In the genomic region with DNA sequence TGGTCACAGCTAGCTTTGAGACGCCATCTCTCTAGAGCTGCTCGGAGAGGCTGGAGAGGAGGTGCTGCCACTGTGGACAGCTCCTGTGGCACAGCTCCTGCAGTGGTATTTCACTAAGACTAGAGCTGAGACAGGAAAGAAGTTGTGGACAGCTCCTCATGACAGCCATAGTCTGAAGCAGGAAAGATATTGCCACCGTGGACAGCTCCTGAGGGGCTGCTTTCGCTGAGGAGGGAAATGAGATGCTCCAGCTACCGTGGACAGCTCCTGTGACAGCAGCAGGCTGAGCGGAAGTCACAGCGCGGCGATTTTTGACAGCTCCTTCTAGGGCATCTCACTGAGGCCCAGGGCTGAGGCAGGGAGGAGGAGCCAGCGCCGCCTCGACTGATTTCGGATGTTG, we compare ENCODE assay signal across 8 mouse cellular contexts. TPM values are rescaled to one million over a fixed set of nuclear protein-coding genes. Genes with fewer than 3 reads are reported as not detected.
A peak's percentile ranks its signal among the peaks of the same experiment; 100 is the strongest.
DNase-seq lines count a peak whose midpoint lies in the region; ATAC-seq and TF ChIP-seq lines count a peak whose summit lies in the region.

No protein-coding gene starts in this region.

- no peak overlapping the region for H3K9ac ChIP-seq in hindbrain, postnatal 0 days (replicated peaks; ENCODE audit: low read length)
- H3K9ac ChIP-seq in liver, adult 2 months (ENCODE audit: low read depth, low read length), result no peak overlapping the region
- no peak overlapping the region for H3K9ac ChIP-seq in stomach, embryonic 15.5 days

- peak overlapping the region; percentile 34 for H3K4me2 ChIP-seq in hindbrain, postnatal 0 days (ENCODE audit: low read depth, low read length)
- H3K4me2 ChIP-seq in stomach, embryonic 15.5 days, result peak overlapping the region; percentile 28

- no peaks in the 10 kb centered on the region for H3K9me3 ChIP-seq in hindbrain, postnatal 0 days (ENCODE audit: low read length)
- no peaks in the 10 kb centered on the region for H3K9me3 ChIP-seq in stomach, embryonic 15.5 days

- 6% methylated on average over 13 of the region's 13 CpGs for WGBS in hindbrain, postnatal 0 days
- 6% methylated on average over 13 of the region's 13 CpGs for WGBS in liver, adult 2 months
- WGBS in stomach, embryonic 15.5 days, result 4% methylated on average over 13 of the region's 13 CpGs

- H3K36me3 ChIP-seq in hindbrain, postnatal 0 days (ENCODE audit: insufficient read depth, low read length), result no peaks in the 10 kb centered on the region
- no peaks in the 10 kb centered on the region for H3K36me3 ChIP-seq in liver, adult 2 months (ENCODE audit: control insufficient read depth, insufficient read depth, low read length)
- H3K36me3 ChIP-seq in stomach, embryonic 15.5 days, result no peaks in the 10 kb centered on the region

- H3K27ac ChIP-seq in hindbrain, postnatal 0 days, result no peak overlapping the region
- no peak overlapping the region for H3K27ac ChIP-seq in liver, adult 2 months (replicated peaks; ENCODE audit: insufficient read depth, low read depth, low read length)
- no peak overlapping the region for H3K27ac ChIP-seq in stomach, embryonic 15.5 days

- H3K4me1 ChIP-seq in hindbrain, postnatal 0 days (ENCODE audit: insufficient read depth, low read length), result no peaks in the 10 kb centered on the region
- no peaks in the 10 kb centered on the region for H3K4me1 ChIP-seq in liver, adult 2 months (ENCODE audit: control insufficient read depth, insufficient read depth, low read length)
- no peaks in the 10 kb centered on the region for H3K4me1 ChIP-seq in stomach, embryonic 15.5 days

- no peak for TF ChIP-seq CTCF in brain, embryonic 14.5 days (IDR thresholded peaks at IDR 0.05; ENCODE audit: borderline replicate concordance, extremely low read depth, insufficient read depth, insufficient read length)
- no peak for TF ChIP-seq CTCF in hindbrain, postnatal 0 days (IDR thresholded peaks at IDR 0.05; ENCODE audit: low read depth)
- no peak for TF ChIP-seq CTCF in liver, adult 2 months (IDR thresholded peaks at IDR 0.05; ENCODE audit: low read depth, low read length)

- H3K4me3 ChIP-seq in hindbrain, postnatal 0 days (ENCODE audit: low read length), result peak overlapping the region; percentile 6
- H3K4me3 ChIP-seq in liver, adult 2 months (ENCODE audit: insufficient read depth, low read depth, low read length), result no peak overlapping the region
- no peak overlapping the region for H3K4me3 ChIP-seq in stomach, embryonic 15.5 days (replicated peaks)

- peak; percentile 33 to 43 for DNase-seq in cerebellum, postnatal 14 days
- DNase-seq in cerebellum, adult 9-10 months, result no peak
- DNase-seq in brain, embryonic 14.5 days (ENCODE audit: low read depth), result peak; percentile 80
- DNase-seq in gastrocnemius, postnatal 25 days, result peak; percentile 72
- DNase-seq in hindbrain, postnatal 0 days (ENCODE audit: low spot score), result peak; percentile 81
- peak; percentile 50 for DNase-seq in liver, adult 2 months (ENCODE audit: extremely low read depth, low read depth, low spot score)
- peak; percentile 41 to 47 for DNase-seq in monocyte, adult 2 months (ENCODE audit: low read depth in 1 of 2, low spot score in 2 of 2)

- peak; percentile 91 for ATAC-seq in hindbrain, postnatal 0 days
- peak; percentile 89 for ATAC-seq in stomach, embryonic 15.5 days (ENCODE audit: insufficient read depth, low FRiP score, low read depth)

- no peaks in the 10 kb centered on the region for H3K27me3 ChIP-seq in hindbrain, postnatal 0 days (ENCODE audit: insufficient read depth, low read length)
- no peaks in the 10 kb centered on the region for H3K27me3 ChIP-seq in liver, adult 2 months (ENCODE audit: control insufficient read depth, insufficient read depth, low read length)
- H3K27me3 ChIP-seq in stomach, embryonic 15.5 days (replicated peaks), result no peaks in the 10 kb centered on the region

- no peak for TF ChIP-seq POLR2A in brain, embryonic 14.5 days (IDR thresholded peaks at IDR 0.05; ENCODE audit: borderline replicate concordance, extremely low read depth, insufficient read depth, insufficient read length, poor library complexity, severe bottlenecking)
- no peak for TF ChIP-seq POLR2A in liver, adult 2 months (IDR thresholded peaks at IDR 0.05; ENCODE audit: extremely low read depth, insufficient read depth, low read length)

- no peaks in the 10 kb centered on the region for H3K79me2 ChIP-seq in liver, adult 2 months (ENCODE audit: control insufficient read depth, insufficient read depth, low read length)

RNA-seq across cellular contexts. Expression of a gene that starts 15.4 kb away (rescaled TPM):
- 27.0 and 28.5 TPM in 2 replicates for polyA plus RNA-seq in brain, embryonic 14.5 days (2012; rRNA removed)
- 10 to 100 TPM in 1 of 2 experiments, 1 to 10 TPM in 1; 9.8 to 11.2 TPM for total RNA-seq in gastrocnemius, postnatal 25 days (2021)
- 28.0 and 29.4 TPM in 2 replicates for total RNA-seq in hindbrain, postnatal 0 days (2014; rRNA removed)
- 60.7 and 67.2 TPM in 2 replicates for polyA plus RNA-seq in hindbrain, postnatal 0 days (2015; fragmentation: Nextera tagmentation; extraction: Ambion mirVana)
- 15.9 and 19.0 TPM in 2 replicates for total RNA-seq in liver, adult 2 months (2014; rRNA removed)
- 4.4 and 6.0 TPM in 2 replicates for polyA plus RNA-seq in liver, adult 2 months (2012; rRNA removed)
- 38.0 and 39.5 TPM in 2 replicates for polyA plus RNA-seq in stomach, embryonic 15.5 days (2015; fragmentation: Nextera tagmentation; extraction: Ambion mirVana)

RNA-seq across cellular contexts. Expression of a gene that starts 26.4 kb away (rescaled TPM):
- 2.1 and 2.4 TPM in 2 replicates for polyA plus RNA-seq in brain, embryonic 14.5 days (2012; rRNA removed)
- not detected for total RNA-seq in gastrocnemius, postnatal 25 days (2021)
- total RNA-seq in hindbrain, postnatal 0 days (2014; rRNA removed), result 12.4 and 14.5 TPM in 2 replicates
- 1.3 and 1.5 TPM in 2 replicates for polyA plus RNA-seq in hindbrain, postnatal 0 days (2015; fragmentation: Nextera tagmentation; extraction: Ambion mirVana)
- total RNA-seq in liver, adult 2 months (2014; rRNA removed), result not detected in 2 replicates
- polyA plus RNA-seq in liver, adult 2 months (2012; rRNA removed), result not detected in 2 replicates
- not detected in 2 replicates for polyA plus RNA-seq in stomach, embryonic 15.5 days (2015; fragmentation: Nextera tagmentation; extraction: Ambion mirVana)

RNA-seq across cellular contexts. Expression of a gene that starts 54.8 kb away (rescaled TPM):
- polyA plus RNA-seq in brain, embryonic 14.5 days (2012; rRNA removed), result 10.4 and 10.9 TPM in 2 replicates
- 10 to 100 TPM; 17.2 to 17.4 TPM for total RNA-seq in gastrocnemius, postnatal 25 days (2021)
- 8.3 and 8.5 TPM in 2 replicates for total RNA-seq in hindbrain, postnatal 0 days (2014; rRNA removed)
- polyA plus RNA-seq in hindbrain, postnatal 0 days (2015; fragmentation: Nextera tagmentation; extraction: Ambion mirVana), result 4.2 and 4.9 TPM in 2 replicates
- 10.2 and 11.8 TPM in 2 replicates for total RNA-seq in liver, adult 2 months (2014; rRNA removed)
- polyA plus RNA-seq in liver, adult 2 months (2012; rRNA removed), result 1.7 and 2.0 TPM in 2 replicates
- polyA plus RNA-seq in stomach, embryonic 15.5 days (2015; fragmentation: Nextera tagmentation; extraction: Ambion mirVana), result 8.6 and 9.2 TPM in 2 replicates

RNA-seq across cellular contexts. Expression of a gene that starts 54.9 kb away (rescaled TPM):
- polyA plus RNA-seq in brain, embryonic 14.5 days (2012; rRNA removed), result 9.4 and 13.4 TPM in 2 replicates
- total RNA-seq in gastrocnemius, postnatal 25 days (2021), result 10 to 100 TPM; 13.1 to 13.5 TPM
- total RNA-seq in hindbrain, postnatal 0 days (2014; rRNA removed), result 11.4 and 16.7 TPM in 2 replicates
- 24.8 and 26.1 TPM in 2 replicates for polyA plus RNA-seq in hindbrain, postnatal 0 days (2015; fragmentation: Nextera tagmentation; extraction: Ambion mirVana)
- 23.7 and 32.0 TPM in 2 replicates for total RNA-seq in liver, adult 2 months (2014; rRNA removed)
- polyA plus RNA-seq in liver, adult 2 months (2012; rRNA removed), result 5.4 and 8.3 TPM in 2 replicates
- 13.3 and 16.2 TPM in 2 replicates for polyA plus RNA-seq in stomach, embryonic 15.5 days (2015; fragmentation: Nextera tagmentation; extraction: Ambion mirVana)
